Mouse (Mus musculus): ENCODE measurements at regions not wholly inside any gene's neighbourhood (a gene's known extent, or its start where the extent isn't known, plus 50 kb on each side); places are given as distances from the start of the nearest gene placed in this dataset.

DNA sequence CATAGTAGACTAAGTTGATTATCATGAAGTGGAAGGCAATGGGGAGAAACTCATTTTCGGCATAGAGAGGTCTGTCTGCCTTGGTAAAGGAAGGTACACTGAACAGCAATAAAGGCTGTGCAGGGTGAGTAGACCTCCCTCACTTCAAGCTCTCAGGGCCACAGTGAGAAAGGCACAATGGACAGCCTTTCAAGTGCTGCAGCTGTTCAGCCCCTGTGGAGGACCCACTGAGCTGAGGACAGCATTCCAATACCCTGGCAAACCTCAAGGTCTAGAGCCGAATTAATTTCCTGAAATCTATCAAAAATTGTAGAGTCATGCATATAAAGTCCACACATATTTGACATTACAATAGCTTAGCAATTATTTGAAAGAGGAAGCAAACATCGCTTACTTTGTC is 69.8 kb upstream of the Mpdz start:
- no peak for DNase-seq (ENCODE audit: low spot score)

DNA sequence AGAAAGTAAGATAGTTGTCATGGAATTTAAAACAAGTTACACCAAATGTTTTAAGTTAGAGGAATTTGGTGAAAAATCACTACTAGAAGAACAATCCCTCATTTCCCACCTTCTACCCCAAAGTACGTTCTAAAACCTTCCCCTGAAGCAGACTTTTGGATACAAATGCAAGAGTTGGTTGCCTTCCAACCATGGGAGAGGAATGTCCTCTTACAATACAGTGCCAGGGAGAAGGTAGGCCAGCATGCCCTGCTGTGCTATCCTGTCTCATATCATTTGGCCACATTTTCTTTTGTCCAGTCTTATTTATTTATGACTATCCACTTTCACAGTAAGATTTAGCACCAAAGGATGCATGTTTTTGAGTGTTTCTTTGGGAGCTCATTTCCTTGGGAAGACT is 66.2 kb upstream of the Mpdz start:
- no peak for DNase-seq (ENCODE audit: low spot score)

DNA sequence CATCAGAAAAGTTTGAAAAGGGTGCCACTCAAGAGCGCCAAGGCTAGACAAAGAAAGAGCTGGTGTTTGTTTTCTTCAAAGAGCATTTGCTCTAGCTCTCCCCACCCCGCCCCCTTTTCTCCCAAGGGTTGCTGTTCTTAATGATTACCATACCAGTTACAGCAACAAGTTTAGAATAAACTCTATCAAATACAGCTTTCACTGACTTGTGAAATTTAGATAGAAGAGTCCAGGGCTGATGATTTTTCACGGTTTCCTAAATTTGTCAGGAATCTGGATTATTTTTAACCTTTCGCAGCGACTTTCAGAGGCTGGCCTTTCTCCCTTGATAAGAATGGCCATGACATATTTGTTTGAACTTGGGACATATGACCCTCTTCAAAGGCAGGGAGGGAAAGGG is 64.2 kb upstream of the Mpdz start:
- no peak for DNase-seq (ENCODE audit: low spot score)

DNA sequence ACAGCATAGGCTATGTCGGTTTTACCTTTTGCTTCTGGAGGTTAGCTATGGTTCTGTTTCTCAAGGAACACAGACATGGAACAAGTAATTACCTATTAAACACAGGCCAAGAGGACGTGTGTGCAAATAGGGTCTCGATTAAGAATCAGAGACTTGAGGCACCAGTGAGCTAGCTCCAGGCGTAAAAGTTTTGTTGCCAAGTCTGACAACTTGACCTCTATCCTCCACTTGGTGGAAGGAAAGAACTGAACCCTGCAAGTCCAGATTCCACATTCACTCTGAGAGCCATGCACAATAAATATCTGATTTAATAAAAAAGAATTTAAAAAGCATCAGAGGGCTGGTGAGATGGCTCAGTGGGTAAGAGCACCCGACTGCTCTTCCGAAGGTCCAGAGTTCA is 63.7 kb upstream of the Mpdz start:
- DNase-seq (ENCODE audit: low spot score) = no peak

DNA sequence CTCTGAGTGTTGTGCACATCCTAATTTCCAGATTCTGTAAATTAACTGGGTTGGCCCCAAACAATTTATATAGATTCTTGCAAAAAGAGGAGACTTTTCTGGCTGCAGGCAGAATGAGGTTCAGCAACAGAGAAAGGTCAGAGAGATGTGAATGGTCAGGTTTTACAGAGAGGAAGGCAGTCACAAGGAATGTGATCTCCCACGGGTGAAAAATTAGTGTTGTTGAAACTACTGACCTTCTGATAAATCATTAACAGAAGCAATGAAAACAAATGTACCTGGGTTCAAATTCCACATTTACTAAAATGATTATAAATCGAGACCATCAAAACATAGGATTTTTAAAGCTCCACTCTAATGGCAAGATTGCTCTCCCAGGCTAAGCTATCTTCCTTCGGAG is 62.5 kb upstream of the Mpdz start:
- DNase-seq (ENCODE audit: low spot score) = no peak

DNA sequence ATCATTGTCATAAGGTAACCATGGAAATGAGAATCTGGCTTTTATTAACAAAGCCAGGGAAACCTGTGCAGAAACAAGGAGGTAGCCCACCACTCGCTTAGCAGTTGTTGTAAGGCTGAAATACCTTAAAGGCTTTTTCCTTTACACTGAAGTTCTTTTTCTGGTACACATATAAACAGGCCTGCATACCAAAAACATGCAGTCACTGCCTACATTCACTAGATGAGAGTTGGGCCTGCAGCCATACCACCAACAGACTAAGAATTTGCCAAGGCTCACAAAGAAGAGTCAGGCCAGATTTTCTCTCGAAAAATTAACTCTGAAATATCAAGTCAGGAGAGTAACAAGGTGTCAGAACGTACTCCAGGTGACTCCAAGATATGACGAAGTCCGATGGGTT is 61.3 kb upstream of the Mpdz start:
- no peak for DNase-seq (ENCODE audit: low spot score)

DNA sequence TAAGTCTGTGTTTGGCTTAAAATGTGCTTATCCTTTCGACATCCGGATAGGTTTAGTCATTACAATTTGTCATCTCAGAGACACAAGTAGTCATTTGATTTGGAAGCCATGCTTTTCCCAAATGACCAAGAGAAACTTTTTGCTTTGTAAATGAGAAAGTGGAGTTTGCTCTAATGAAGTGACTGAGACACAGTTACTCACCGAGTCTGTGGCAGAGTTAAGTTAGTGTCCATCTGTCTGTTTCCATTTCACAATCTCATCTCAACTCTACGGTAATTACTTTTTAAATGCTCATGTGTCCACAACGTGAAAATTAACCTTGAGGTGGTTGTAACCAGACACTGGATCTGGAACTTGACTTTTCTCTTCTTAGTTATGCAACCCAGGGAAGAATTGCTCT is 59.2 kb upstream of the Mpdz start:
- no peak for DNase-seq (ENCODE audit: low spot score)

DNA sequence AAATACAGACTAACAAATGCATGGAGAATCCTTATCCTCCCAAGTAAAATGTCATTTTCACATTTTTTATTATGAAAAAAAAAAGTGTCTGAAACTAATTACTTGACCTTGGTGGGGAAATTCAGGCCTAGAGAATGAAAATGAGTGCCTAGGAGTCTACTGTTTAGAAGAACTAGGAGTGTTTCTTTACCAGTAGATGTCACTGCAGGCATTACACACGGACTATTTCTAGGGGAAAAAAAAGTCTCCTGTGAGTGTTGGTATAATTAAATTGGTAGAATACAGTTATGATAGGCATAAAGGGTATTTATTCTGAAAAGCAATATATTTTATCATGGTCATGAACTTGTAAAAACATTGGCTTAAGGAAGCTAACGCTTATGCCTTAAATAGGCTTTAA is 55.5 kb upstream of the Mpdz start:
- DNase-seq (ENCODE audit: low spot score) = peak; percentile 3

DNA sequence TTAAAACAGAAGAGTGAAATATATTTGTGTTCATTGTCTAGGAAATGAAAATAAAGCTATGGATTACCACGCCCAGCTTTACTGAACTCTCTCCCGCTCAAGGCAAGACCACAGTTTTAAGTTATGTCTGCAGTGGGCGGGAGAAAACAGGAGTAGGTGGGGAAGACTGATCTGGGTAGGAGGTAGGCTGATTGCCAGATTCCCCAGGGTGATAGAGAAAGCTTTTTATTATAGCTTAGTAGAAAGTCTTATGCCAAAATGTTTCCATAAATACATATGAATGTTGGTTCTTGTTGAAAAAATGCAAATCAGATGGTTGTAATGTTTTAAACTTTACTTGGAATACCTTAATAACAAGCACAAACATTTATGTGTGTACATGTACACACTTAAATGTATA is 50.2 kb upstream of the Mpdz start:
- DNase-seq (ENCODE audit: low spot score) = no peak
